Mouse (Mus musculus) megakaryocyte, embryonic 14.5 days (primary cell): ENCODE data around the gene Ddias. TPM values are rescaled to one million over a fixed set of nuclear protein-coding genes. Genes with fewer than 3 reads are reported as not detected.

Experiments used
- H3K27me3 ChIP-seq: replicated peaks from 2 replicates; pipeline ENCODE3; 2012; ENCODE audit warnings: inconsistent platforms
- H3K36me3 ChIP-seq: replicated peaks from 2 replicates; pipeline ENCODE3; 2012; ENCODE audit warnings: low read length, inconsistent platforms, mixed read lengths
- H3K4me1 ChIP-seq: 2 replicates; pipeline ENCODE4 v1.6.1; 2012; ENCODE audit warnings: inconsistent platforms
- H3K4me3 ChIP-seq: replicated peaks from 2 replicates; pipeline ENCODE3; 2012; ENCODE audit warnings: moderate library complexity, mild to moderate bottlenecking, inconsistent platforms
- H3K9me3 ChIP-seq: 2 replicates; pipeline ENCODE4 v1.6.1; 2012; ENCODE audit warnings: inconsistent platforms
- FLI1 ChIP-seq: IDR thresholded peaks from 2 replicates; pipeline ENCODE4 v1.6.1; 2012; ENCODE audit warnings: low read length, inconsistent platforms, mixed read lengths
- GATA1 ChIP-seq: IDR thresholded peaks from 3 replicates; pipeline ENCODE4 v1.6.1; 2012; ENCODE audit warnings: mixed read lengths, low read length, inconsistent platforms, borderline replicate concordance
- polyA plus RNA-seq: library from polyadenylated mRNA; stranded (reverse); fragments of >175 nt; gene quantifications from 2 replicates; pipeline ENCODE4 v1.2.3, GENCODE M21; 2012; ENCODE audit warnings: low replicate concordance; ENCODE audit not compliant: insufficient read depth

The Ddias gene
- polyA plus RNA-seq, 1 experiment: 0.22 TPM

DNA sequence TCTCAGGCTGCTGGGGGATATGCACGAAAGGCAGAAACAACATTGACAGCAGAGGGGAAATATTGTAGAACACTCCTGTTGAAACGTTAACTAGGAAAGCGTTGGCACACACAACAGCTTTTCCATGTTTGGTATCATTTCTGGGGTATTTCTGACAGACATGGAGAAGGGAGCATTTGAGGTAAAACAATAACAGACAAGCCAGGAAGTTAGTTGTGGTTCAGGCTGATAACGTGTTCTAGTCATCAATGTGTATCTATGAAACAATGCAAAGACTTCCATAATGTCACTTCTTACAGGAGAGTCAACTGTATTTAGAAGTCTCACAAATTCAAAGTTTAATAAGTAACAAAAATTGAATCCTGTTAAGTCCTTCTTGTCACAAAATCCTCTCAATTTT, 2.5 kb downstream of the Ddias start:
- H3K9me3 ChIP-seq: no peaks in the 10 kb centered on the region
- TF ChIP-seq FLI1 (no peak), GATA1 (no peak)

DNA sequence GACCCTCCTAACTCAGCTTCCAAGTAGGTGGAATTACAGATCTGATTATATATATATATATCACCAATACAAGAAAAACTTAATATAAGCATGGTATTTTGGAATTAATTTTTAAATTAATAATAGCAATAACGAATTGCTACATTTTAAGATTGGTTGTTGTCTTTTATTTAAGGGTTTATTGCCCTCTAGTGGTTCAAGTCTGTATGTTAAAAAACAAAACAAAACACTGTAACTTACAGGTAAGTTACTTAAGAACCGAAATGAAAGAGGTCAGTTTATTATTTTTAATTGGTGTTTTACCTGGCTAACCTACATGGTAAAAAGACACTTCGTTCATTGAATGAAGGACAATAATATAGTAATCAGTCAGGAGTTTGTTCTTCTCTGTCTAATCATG, 3.9 kb downstream of the Ddias start:
- Histone ChIP-seq H3K9me3 (no peaks in the 10 kb centered on the region), H3K4me3 (no peak overlapping the region), H3K4me1 (peaks cover 34% of the 10 kb centered on the region), H3K27me3 (no peaks in the 10 kb centered on the region), H3K36me3 (peaks cover 40% of the 10 kb centered on the region)
- TF ChIP-seq GATA1 (no peak), FLI1 (no peak)

More for the DNA sequence above, 2.5 kb downstream of the Ddias start:
- Histone ChIP-seq H3K27me3 (no peaks in the 10 kb centered on the region), H3K4me1 (peaks cover 41% of the 10 kb centered on the region), H3K36me3 (peaks cover 28% of the 10 kb centered on the region), H3K4me3 (peak overlapping the region; percentile 33)

DNA sequence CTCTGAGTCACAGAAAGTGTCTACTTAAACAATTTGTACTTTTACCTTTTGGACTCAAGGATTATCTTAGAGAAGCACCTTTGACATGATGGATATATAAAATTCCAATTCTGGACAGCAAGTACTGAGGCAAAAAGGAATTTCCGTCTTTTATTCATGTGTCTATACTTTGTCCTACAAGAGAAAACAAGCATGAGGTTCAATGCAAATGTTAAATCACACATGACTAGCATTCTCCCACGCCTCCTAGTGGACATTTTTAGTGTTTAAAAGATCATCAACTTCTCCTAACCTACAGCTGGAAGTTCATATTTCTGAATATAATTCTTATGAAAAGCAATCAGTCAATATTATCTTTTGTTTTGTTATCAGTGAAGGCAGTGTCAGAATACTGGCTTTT, 7.5 kb downstream of the Ddias start:
- Histone ChIP-seq H3K27me3 (no peaks in the 10 kb centered on the region), H3K9me3 (no peaks in the 10 kb centered on the region), H3K4me1 (peaks cover 10% of the 10 kb centered on the region), H3K4me3 (no peak overlapping the region), H3K36me3 (peaks cover 70% of the 10 kb centered on the region)
- TF ChIP-seq FLI1: no peak

GRCm38 (mm10) chr7:92848246-92848645, 25.8 kb downstream of the Ddias start:
- TF ChIP-seq FLI1 (no peak), GATA1 (no peak)
- no peaks in the 10 kb centered on the region for H3K4me1 ChIP-seq
- H3K4me3 ChIP-seq: no peak overlapping the region
- no peaks in the 10 kb centered on the region for H3K36me3 ChIP-seq
- no peaks in the 10 kb centered on the region for H3K27me3 ChIP-seq
- H3K9me3 ChIP-seq: no peaks in the 10 kb centered on the region

GRCm38 (mm10) chr7:92842254-92842653, 31.8 kb downstream of the Ddias start:
- peaks cover 3% of the 10 kb centered on the region for H3K4me1 ChIP-seq
- TF ChIP-seq FLI1: no peak
- no peak for TF ChIP-seq GATA1
- H3K36me3 ChIP-seq: no peaks in the 10 kb centered on the region
- no peaks in the 10 kb centered on the region for H3K9me3 ChIP-seq
- no peaks in the 10 kb centered on the region for H3K27me3 ChIP-seq
- no peak overlapping the region for H3K4me3 ChIP-seq

GRCm38 (mm10) chr7:92837907-92838306, 36.1 kb downstream of the Ddias start:
- TF ChIP-seq GATA1 (no peak), FLI1 (no peak)
- H3K36me3 ChIP-seq: peaks cover 4% of the 10 kb centered on the region

GRCm38 (mm10) chr7:92837226-92837625, 36.8 kb downstream of the Ddias start:
- TF ChIP-seq GATA1: no peak
- TF ChIP-seq FLI1: no peak
- H3K9me3 ChIP-seq: no peaks in the 10 kb centered on the region
- H3K4me1 ChIP-seq: peaks cover 15% of the 10 kb centered on the region
- no peaks in the 10 kb centered on the region for H3K27me3 ChIP-seq
- H3K36me3 ChIP-seq: peaks cover 4% of the 10 kb centered on the region
- no peak overlapping the region for H3K4me3 ChIP-seq

More at GRCm38 (mm10) chr7:92837907-92838306, 36.1 kb downstream of the Ddias start:
- Histone ChIP-seq H3K4me3 (no peak overlapping the region), H3K4me1 (peaks cover 9% of the 10 kb centered on the region), H3K27me3 (no peaks in the 10 kb centered on the region), H3K9me3 (no peaks in the 10 kb centered on the region)

GRCm38 (mm10) chr7:92836447-92836846, 37.6 kb downstream of the Ddias start:
- no peak for TF ChIP-seq FLI1
- no peak for TF ChIP-seq GATA1
- Histone ChIP-seq H3K4me3 (no peak overlapping the region), H3K27me3 (no peaks in the 10 kb centered on the region), H3K36me3 (peaks cover 4% of the 10 kb centered on the region), H3K4me1 (peaks cover 15% of the 10 kb centered on the region), H3K9me3 (no peaks in the 10 kb centered on the region)

- H3K9me3 ChIP-seq: no peaks in the 10 kb centered on the region
- no peak overlapping the region for H3K4me3 ChIP-seq
- TF ChIP-seq FLI1 (no peak), GATA1 (no peak)
- peaks cover 15% of the 10 kb centered on the region for H3K4me1 ChIP-seq
- H3K27me3 ChIP-seq: no peaks in the 10 kb centered on the region
- H3K36me3 ChIP-seq: peaks cover 4% of the 10 kb centered on the region
These were observed 39.7 kb downstream of the Ddias start for GRCm38 (mm10) chr7:92834391-92834790.

GRCm38 (mm10) chr7:92832395-92832794, 41.7 kb downstream of the Ddias start:
- TF ChIP-seq FLI1: no peak
- no peak for TF ChIP-seq GATA1
- H3K4me1 ChIP-seq: peaks cover 13% of the 10 kb centered on the region
- H3K27me3 ChIP-seq: no peaks in the 10 kb centered on the region
- H3K4me3 ChIP-seq: no peak overlapping the region
- no peaks in the 10 kb centered on the region for H3K9me3 ChIP-seq
- peaks cover 4% of the 10 kb centered on the region for H3K36me3 ChIP-seq

- Histone ChIP-seq H3K36me3 (no peaks in the 10 kb centered on the region), H3K4me3 (no peak overlapping the region), H3K27me3 (peaks cover 1% of the 10 kb centered on the region), H3K9me3 (no peaks in the 10 kb centered on the region), H3K4me1 (peaks cover 13% of the 10 kb centered on the region)
- TF ChIP-seq FLI1: no peak
- no peak for TF ChIP-seq GATA1
These were observed 46.1 kb downstream of the Ddias start for GRCm38 (mm10) chr7:92827981-92828380.
